Mouse (Mus musculus) cerebellum, adult 11 months (tissue): ENCODE measurements around the gene Pdcd6ip.
"Not testable (repeated sequence)": the region's sequence is repeated elsewhere in the genome, so short reads cannot be mapped to it uniquely, and the experiment has no call there.

Source experiments
- DNase-seq: peaks from one replicate; pipeline ENCODE4 v3.0.0; 2022

The Pdcd6ip gene

GRCm38 (mm10) chr9:113707481-113708360 lies at the start of gene Pdcd6ip:
TSS of gene Pdcd6ip (minus strand) at chr9:113708259.
- DNase-seq = peak; percentile 92

GRCm38 (mm10) chr9:113755888-113756719 lies 48.0 kb upstream of the Pdcd6ip start:
- DNase-seq = no peak

GRCm38 (mm10) chr9:113749356-113749755 lies 41.3 kb upstream of the Pdcd6ip start:
- DNase-seq = no peak

GRCm38 (mm10) chr9:113743291-113743690 lies 35.2 kb upstream of the Pdcd6ip start:
- DNase-seq = no peak

- peak; percentile 30 for DNase-seq
Measured at GRCm38 (mm10) chr9:113742361-113742794, 34.3 kb upstream of the Pdcd6ip start.

- peak; percentile 26 for DNase-seq
Measured at GRCm38 (mm10) chr9:113741637-113742137, 33.6 kb upstream of the Pdcd6ip start.

GRCm38 (mm10) chr9:113741108-113741636 lies 33.1 kb upstream of the Pdcd6ip start, which contains the start of gene Clasp2:
TSS of gene Clasp2 (plus strand) at chr9:113741473.
- DNase-seq = peak; percentile 50

- no peak for DNase-seq
Measured at GRCm38 (mm10) chr9:113738941-113739340, 30.9 kb upstream of the Pdcd6ip start.

GRCm38 (mm10) chr9:113738021-113738420 lies 30.0 kb upstream of the Pdcd6ip start:
- DNase-seq = no peak

- no peak for DNase-seq
Measured at GRCm38 (mm10) chr9:113735920-113736319, 27.9 kb upstream of the Pdcd6ip start.

- DNase-seq = no peak
Measured at GRCm38 (mm10) chr9:113731540-113731939, 23.5 kb upstream of the Pdcd6ip start.

- DNase-seq = no peak
Measured at GRCm38 (mm10) chr9:113726991-113727680, 19.1 kb upstream of the Pdcd6ip start.

- DNase-seq = no peak
Measured at GRCm38 (mm10) chr9:113726131-113726530, 18.1 kb upstream of the Pdcd6ip start.

- not testable (repeated sequence) for DNase-seq
Measured at GRCm38 (mm10) chr9:113725609-113726008, 17.6 kb upstream of the Pdcd6ip start.

GRCm38 (mm10) chr9:113724646-113725045 lies 16.6 kb upstream of the Pdcd6ip start:
- no peak for DNase-seq

GRCm38 (mm10) chr9:113719063-113719462 lies 11.0 kb upstream of the Pdcd6ip start:
- DNase-seq = no peak

GRCm38 (mm10) chr9:113710871-113711270 lies 2.8 kb upstream of the Pdcd6ip start:
- no peak for DNase-seq

GRCm38 (mm10) chr9:113708361-113709280 lies 562 bp upstream of the Pdcd6ip start:
- no peak for DNase-seq

GRCm38 (mm10) chr9:113706841-113707240 lies 1.2 kb downstream of the Pdcd6ip start:
- DNase-seq = no peak

- DNase-seq = no peak
Measured at GRCm38 (mm10) chr9:113706108-113706507, 2.0 kb downstream of the Pdcd6ip start.

- DNase-seq = no peak
Measured at GRCm38 (mm10) chr9:113701441-113702160, 6.5 kb downstream of the Pdcd6ip start.
